Mouse (Mus musculus) forebrain, postnatal 0 days (tissue): ENCODE measurements around the gene Ahnak2. TPM values are rescaled to one million over a fixed set of nuclear protein-coding genes. Genes with fewer than 3 reads are reported as not detected.

Source experiments
- ATAC-seq: fragments of 200-750 bp; cut with Nextera tagmentation; 2 replicates; pipeline ENCODE4 v1.8.0; 2017; ENCODE audit warnings: mild to moderate bottlenecking, moderate library complexity
- DNase-seq: peaks from one replicate; pipeline ENCODE4 v3.0.0-alpha.2; 2015
- H3K27ac ChIP-seq: fragments of 300-500 bp; sonication (generic); 2 replicates; pipeline ENCODE4 v1.5.1; 2014; ENCODE audit warnings: low read depth, mild to moderate bottlenecking, antibody characterized with exemption, low read length, moderate library complexity, mixed read lengths
- H3K27me3 ChIP-seq: fragments of 300-500 bp; sonication (generic); 2 replicates; pipeline ENCODE4 v1.6.1; 2014; ENCODE audit warnings: mild to moderate bottlenecking, low read length, mixed read lengths; ENCODE audit not compliant: insufficient read depth
- H3K36me3 ChIP-seq: fragments of 300-500 bp; sonication (generic); 2 replicates; pipeline ENCODE4 v1.6.1; 2014; ENCODE audit warnings: mild to moderate bottlenecking, moderate library complexity; ENCODE audit not compliant: insufficient read depth
- H3K4me1 ChIP-seq: fragments of 300-500 bp; sonication (generic); 2 replicates; pipeline ENCODE4 v1.6.1; 2014; ENCODE audit warnings: antibody characterized with exemption; ENCODE audit not compliant: insufficient read depth
- H3K4me2 ChIP-seq: fragments of 300-500 bp; sonication (generic); 2 replicates; pipeline ENCODE4 v1.6.1; 2014; ENCODE audit warnings: low read depth, mild to moderate bottlenecking, moderate library complexity
- H3K4me3 ChIP-seq: fragments of 300-500 bp; sonication (generic); 2 replicates; pipeline ENCODE4 v1.5.1; 2014; ENCODE audit warnings: low read depth, low read length, mixed read lengths
- H3K9ac ChIP-seq: fragments of 300-500 bp; sonication (generic); 2 replicates; pipeline ENCODE4 v1.6.1; 2014; ENCODE audit warnings: mild to moderate bottlenecking
- H3K9me3 ChIP-seq: fragments of 300-500 bp; sonication (generic); 2 replicates; pipeline ENCODE4 v1.6.1; 2016; ENCODE audit warnings: low read length
- CTCF ChIP-seq: sonication (generic); IDR thresholded peaks from 2 replicates; pipeline ENCODE4 v1.5.1; 2016; ENCODE audit warnings: antibody characterized with exemption, control low read depth, low read depth
- WGBS: fragments of 180-500 bp; shearing (Covaris S2); extraction: QIAGEN DNeasy Blood & Tissue Kit; methylation state at CpG from one replicate; pipeline ENCODE4 v1.1.7; 2014; 5-methylcytosine and 5-hydroxymethylcytosine counted together
- polyA plus RNA-seq: library from polyadenylated mRNA; unstranded; fragments of >200 nt; fragmentation: Nextera tagmentation; extraction: Ambion mirVana; gene quantifications from 2 replicates; pipeline ENCODE4 v1.2.1, GENCODE M21; 2015
- total RNA-seq: library from RNA; depleted of rRNA; stranded (reverse); fragments of >200 nt; gene quantifications from 2 replicates; pipeline ENCODE4 v1.2.3, GENCODE M21; 2014

Gene Ahnak2
- total and polyA plus RNA-seq, 2 experiments from 2014 or later, result 1.3 to 2.5 TPM

- ATAC-seq (peak; percentile 73), DNase-seq (no peak)
- Histone ChIP-seq H3K4me3 (peak overlapping the region; percentile 93), H3K4me1 (peaks cover 13% of the 10 kb centered on the region), H3K9ac (peak overlapping the region; percentile 96), H3K27ac (peak overlapping the region; percentile 89), H3K36me3 (peaks cover 11% of the 10 kb centered on the region), H3K4me2 (peak overlapping the region; percentile 76), H3K27me3 (no peaks in the 10 kb centered on the region), H3K9me3 (no peaks in the 10 kb centered on the region)
- WGBS, result 4% methylated on average over 49 of the region's 51 CpGs
- no peak for TF ChIP-seq CTCF
These were observed 26.2 kb upstream of the Ahnak2 start for GRCm38 (mm10) chr12:112828501-112829243.

DNA sequence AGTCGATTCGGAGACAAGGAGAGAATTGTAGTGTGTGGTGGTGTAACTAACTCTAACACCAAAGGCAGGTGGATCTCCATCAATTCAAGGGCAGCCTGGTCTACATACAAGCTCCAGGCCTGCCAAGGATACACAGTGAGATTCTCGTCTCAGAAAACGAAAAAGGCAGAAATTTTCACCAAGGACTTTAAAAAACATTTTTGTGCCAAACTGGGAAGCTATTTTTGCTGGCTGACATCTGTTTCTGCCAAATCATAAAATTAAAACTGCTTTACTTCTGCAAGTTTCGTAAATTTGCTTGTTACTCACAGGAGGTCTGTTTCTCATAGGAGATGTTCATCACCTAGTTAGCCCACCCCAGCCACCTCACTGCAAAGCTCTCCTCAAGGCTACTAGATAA, 23.4 kb upstream of the Ahnak2 start:
- peaks cover 13% of the 10 kb centered on the region for H3K4me1 ChIP-seq

DNA sequence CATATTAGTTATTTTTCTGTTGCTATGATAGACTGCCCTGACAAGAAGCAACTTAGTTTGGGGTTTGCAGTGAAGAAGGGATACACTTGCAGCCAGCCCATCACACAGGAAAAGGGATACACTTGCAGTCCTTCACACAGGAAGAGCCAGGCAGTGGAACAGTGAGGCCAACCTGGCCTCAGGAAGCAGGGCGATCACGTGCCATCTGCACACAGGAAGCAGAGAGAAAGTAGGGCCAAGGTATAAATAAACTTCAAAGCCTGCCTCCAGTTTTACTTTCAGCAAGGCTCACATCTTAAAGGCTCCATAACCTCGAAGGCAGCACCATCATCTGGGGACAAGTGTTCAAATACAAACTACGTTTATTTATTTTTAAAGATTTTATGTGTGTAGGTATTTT, 20.8 kb upstream of the Ahnak2 start:
- Histone ChIP-seq H3K27me3 (no peaks in the 10 kb centered on the region), H3K4me3 (no peak overlapping the region), H3K4me1 (peaks cover 13% of the 10 kb centered on the region), H3K9me3 (no peaks in the 10 kb centered on the region), H3K9ac (no peak overlapping the region), H3K4me2 (no peak overlapping the region), H3K36me3 (peaks cover 46% of the 10 kb centered on the region), H3K27ac (no peak overlapping the region)
- DNase-seq (no peak), ATAC-seq (no peak)
- no peak for TF ChIP-seq CTCF
- 61% methylated on average over 4 of the region's 4 CpGs for WGBS

More for the DNA sequence above, 23.4 kb upstream of the Ahnak2 start:
- TF ChIP-seq CTCF, result no peak
- no peaks in the 10 kb centered on the region for H3K9me3 ChIP-seq
- no peak overlapping the region for H3K4me3 ChIP-seq
- WGBS, result 73% methylated on average over 5 of the region's 5 CpGs
- ATAC-seq (no peak), DNase-seq (no peak)
- H3K36me3 ChIP-seq, result peaks cover 21% of the 10 kb centered on the region
- no peaks in the 10 kb centered on the region for H3K27me3 ChIP-seq
- no peak overlapping the region for H3K4me2 ChIP-seq
- H3K9ac ChIP-seq, result peak overlapping the region; percentile 10; the same call in 1 of the 2 replicates
- 0 out of 2 replicates have a peak overlapping the region, but pooled peaks have one; percentile 35 for H3K27ac ChIP-seq

DNA sequence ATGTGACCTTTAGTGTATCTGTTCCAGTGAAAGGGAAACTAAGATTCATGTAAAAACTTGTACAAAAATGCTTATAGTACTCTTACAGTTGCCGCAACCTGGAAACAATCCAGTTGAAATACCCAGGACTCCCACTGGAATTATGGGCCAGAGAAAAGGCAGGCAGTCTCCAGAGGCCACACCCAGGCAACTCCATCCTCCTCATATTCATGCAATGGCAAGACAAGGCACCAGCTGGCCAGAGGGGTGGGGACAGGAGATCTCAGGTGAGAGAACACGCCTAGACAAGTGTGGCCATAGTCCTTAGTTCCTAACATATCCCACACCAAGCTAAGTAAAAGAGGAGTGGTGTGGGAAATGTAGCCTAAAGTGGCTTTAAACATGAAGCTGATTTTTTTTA, 20.2 kb upstream of the Ahnak2 start:
- no peak for ATAC-seq

DNA sequence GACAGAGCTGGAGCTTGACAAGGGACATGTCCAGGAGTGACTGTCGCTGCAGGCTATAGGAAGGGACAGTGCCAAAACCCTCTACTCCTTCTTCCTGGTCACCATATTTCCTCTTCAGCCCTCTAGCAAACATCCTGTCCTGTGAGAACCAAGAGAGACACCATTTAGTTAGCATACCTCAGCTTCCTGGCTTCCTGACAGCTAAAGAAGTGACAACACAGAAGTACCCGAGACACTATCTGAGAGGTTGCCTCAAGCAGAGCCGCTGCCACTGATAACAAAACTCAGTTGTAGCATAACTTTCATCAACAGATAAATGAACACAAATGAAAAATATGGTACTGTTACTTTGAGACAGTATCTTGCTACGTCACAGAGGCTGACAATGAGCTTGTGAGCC, 19.5 kb upstream of the Ahnak2 start:
- H3K36me3 ChIP-seq, result peaks cover 47% of the 10 kb centered on the region
- H3K9ac ChIP-seq, result no peak overlapping the region
- WGBS, result 85% methylated on average over 4 of the region's 4 CpGs

More for the DNA sequence above, 20.2 kb upstream of the Ahnak2 start:
- Histone ChIP-seq H3K4me2 (no peak overlapping the region), H3K9me3 (no peaks in the 10 kb centered on the region), H3K36me3 (peaks cover 51% of the 10 kb centered on the region), H3K4me3 (no peak overlapping the region), H3K27ac (no peak overlapping the region), H3K4me1 (peaks cover 10% of the 10 kb centered on the region), H3K27me3 (no peaks in the 10 kb centered on the region), H3K9ac (no peak overlapping the region)
- WGBS, result 77% methylated on average over 2 of the region's 2 CpGs
- TF ChIP-seq CTCF, result no peak
- no peak for DNase-seq

DNA sequence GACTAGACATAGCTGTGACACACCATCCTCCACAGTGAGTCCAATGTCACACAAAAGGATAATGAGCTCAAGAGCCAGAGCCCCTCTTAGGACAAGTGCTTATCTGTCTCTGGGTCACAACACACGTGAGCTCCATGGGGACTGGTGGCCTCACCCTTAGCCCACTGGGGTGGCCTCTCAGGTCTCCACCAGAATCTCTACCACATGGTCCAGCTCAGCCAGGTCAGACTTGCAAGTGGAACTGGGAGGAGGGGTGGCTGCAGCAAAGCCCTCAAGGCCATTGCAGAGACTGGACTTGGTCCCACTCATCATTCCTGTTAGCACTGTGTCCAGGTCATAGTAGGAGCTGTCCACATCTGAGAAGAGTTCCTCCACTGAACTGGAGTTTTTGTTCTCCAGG, 18.8 kb upstream of the Ahnak2 start:
- H3K36me3 ChIP-seq, result peaks cover 42% of the 10 kb centered on the region
- TF ChIP-seq CTCF, result no peak
- WGBS, result 65% methylated on average over 1 of the region's 1 CpGs

More for the DNA sequence above, 19.5 kb upstream of the Ahnak2 start:
- peaks cover 4% of the 10 kb centered on the region; the same call in 1 of the 2 replicates for H3K4me1 ChIP-seq
- no peak overlapping the region for H3K4me3 ChIP-seq
- no peak for ATAC-seq
- DNase-seq, result no peak
- no peaks in the 10 kb centered on the region for H3K9me3 ChIP-seq
- no peak overlapping the region for H3K4me2 ChIP-seq
- H3K27me3 ChIP-seq, result no peaks in the 10 kb centered on the region
- TF ChIP-seq CTCF, result no peak
- H3K27ac ChIP-seq, result no peak overlapping the region

DNA sequence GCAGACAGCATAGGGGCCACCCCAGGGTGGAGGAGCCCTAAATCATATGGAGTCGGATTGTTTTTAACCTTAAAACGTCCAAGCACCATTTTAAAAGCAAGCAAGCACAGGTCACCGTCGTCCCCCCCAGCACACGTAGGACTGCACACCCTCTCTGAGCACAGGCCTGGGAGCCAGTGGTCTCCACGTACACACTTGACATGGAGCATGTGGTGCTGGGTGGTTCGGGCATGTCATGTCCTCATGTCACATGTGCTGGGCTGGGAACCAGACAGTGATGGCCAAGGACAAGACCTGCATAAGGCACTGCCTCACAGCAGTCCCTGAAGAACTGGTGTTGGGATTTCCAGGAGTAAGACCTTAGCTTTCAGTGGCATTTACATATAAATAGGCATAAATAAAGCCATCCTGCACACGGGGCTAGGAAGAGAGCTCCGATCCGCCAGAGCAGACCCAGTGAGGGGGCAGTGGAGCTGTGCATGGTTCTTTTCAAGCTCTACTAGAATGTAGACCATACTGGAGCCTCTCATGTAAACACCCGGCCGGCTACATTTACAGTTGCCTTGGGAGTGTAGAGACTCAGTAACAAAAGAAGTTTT, 18.0 kb upstream of the Ahnak2 start:
- H3K27ac ChIP-seq, result no peak overlapping the region
- H3K4me2 ChIP-seq, result no peak overlapping the region
- no peaks in the 10 kb centered on the region for H3K27me3 ChIP-seq
- H3K36me3 ChIP-seq, result peaks cover 43% of the 10 kb centered on the region
- ATAC-seq (no peak), DNase-seq (no peak)
- no peak overlapping the region for H3K9ac ChIP-seq
- H3K9me3 ChIP-seq, result no peaks in the 10 kb centered on the region
- TF ChIP-seq CTCF, result no peak
- 69% methylated on average over 12 of the region's 12 CpGs for WGBS
- no peak overlapping the region for H3K4me3 ChIP-seq
- peaks cover under 1% of the 10 kb centered on the region; the same call in 1 of the 2 replicates for H3K4me1 ChIP-seq

More for the DNA sequence above, 18.8 kb upstream of the Ahnak2 start:
- Histone ChIP-seq H3K4me2 (no peak overlapping the region), H3K27ac (no peak overlapping the region), H3K4me3 (no peak overlapping the region), H3K9ac (no peak overlapping the region), H3K9me3 (no peaks in the 10 kb centered on the region), H3K4me1 (peaks cover 4% of the 10 kb centered on the region; the same call in 1 of the 2 replicates), H3K27me3 (no peaks in the 10 kb centered on the region)
- DNase-seq (no peak), ATAC-seq (no peak)
